Mouse (Mus musculus): ENCODE results near the gene Ripor2. TPM values are rescaled to one million over a fixed set of nuclear protein-coding genes. Genes with fewer than 3 reads are reported as not detected.

The Ripor2 gene
- polyA plus RNA-seq, 1 experiment from 2014 or later, result 6.1 TPM

- Histone ChIP-seq H3K36me3 (no peaks in the 10 kb centered on the region), H3K9me3 (no peaks in the 10 kb centered on the region), H3K4me1 (peaks cover 23% of the 10 kb centered on the region), H3K4me2 (replicated peaks) (no peak overlapping the region), H3K9ac (no peak overlapping the region), H3K27ac (peak overlapping the region; percentile 78), H3K27me3 (no peaks in the 10 kb centered on the region), H3K4me3 (no peak overlapping the region)
- ATAC-seq (ENCODE audit: insufficient number of reproducible peaks, insufficient read depth, low FRiP score, low TSS enrichment), result 0 out of 2 replicates have a peak, but pooled peaks have one; percentile 42
- 39% methylated on average over 8 of the region's 8 CpGs for WGBS
These were observed 16.6 kb upstream of the Ripor2 start for GRCm38 (mm10) chr13:24565230-24565949.

- Histone ChIP-seq H3K27me3 (no peaks in the 10 kb centered on the region), H3K36me3 (no peaks in the 10 kb centered on the region), H3K27ac (peak overlapping the region; percentile 78), H3K4me3 (no peak overlapping the region), H3K9ac (no peak overlapping the region), H3K9me3 (no peaks in the 10 kb centered on the region), H3K4me1 (peaks cover 23% of the 10 kb centered on the region), H3K4me2 (replicated peaks) (no peak overlapping the region)
- WGBS, result 15% methylated on average over 3 of the region's 3 CpGs
- peak; percentile 76 for ATAC-seq (ENCODE audit: insufficient number of reproducible peaks, insufficient read depth, low FRiP score, low TSS enrichment)
These were observed 16.1 kb upstream of the Ripor2 start for GRCm38 (mm10) chr13:24565950-24566320.

GRCm38 (mm10) chr13:24567176-24567811 lies 14.7 kb upstream of the Ripor2 start:
- 85% methylated on average over 11 of the region's 11 CpGs for WGBS
- no peak overlapping the region for H3K4me2 ChIP-seq (replicated peaks)
- H3K27me3 ChIP-seq, result no peaks in the 10 kb centered on the region
- H3K4me1 ChIP-seq, result peaks cover 23% of the 10 kb centered on the region
- no peak overlapping the region for H3K9ac ChIP-seq
- H3K4me3 ChIP-seq, result no peak overlapping the region
- ATAC-seq (ENCODE audit: insufficient number of reproducible peaks, insufficient read depth, low FRiP score, low TSS enrichment), result no peak
- no peak overlapping the region for H3K27ac ChIP-seq
- no peaks in the 10 kb centered on the region for H3K36me3 ChIP-seq
- no peaks in the 10 kb centered on the region for H3K9me3 ChIP-seq

- Histone ChIP-seq H3K4me1 (peaks cover 23% of the 10 kb centered on the region), H3K9me3 (no peaks in the 10 kb centered on the region), H3K9ac (no peak overlapping the region), H3K4me2 (replicated peaks) (no peak overlapping the region), H3K36me3 (no peaks in the 10 kb centered on the region), H3K27me3 (no peaks in the 10 kb centered on the region), H3K4me3 (no peak overlapping the region), H3K27ac (no peak overlapping the region)
- WGBS, result 86% methylated on average over 4 of the region's 4 CpGs
- ATAC-seq (ENCODE audit: insufficient number of reproducible peaks, insufficient read depth, low FRiP score, low TSS enrichment), result no peak
These were observed 12.9 kb upstream of the Ripor2 start for GRCm38 (mm10) chr13:24569066-24569465.

GRCm38 (mm10) chr13:24570716-24571115 lies 11.3 kb upstream of the Ripor2 start:
- Histone ChIP-seq H3K27me3 (no peaks in the 10 kb centered on the region), H3K27ac (no peak overlapping the region), H3K4me3 (no peak overlapping the region), H3K9me3 (no peaks in the 10 kb centered on the region), H3K4me1 (peaks cover 8% of the 10 kb centered on the region), H3K4me2 (replicated peaks) (no peak overlapping the region), H3K36me3 (no peaks in the 10 kb centered on the region), H3K9ac (no peak overlapping the region)
- ATAC-seq (ENCODE audit: insufficient number of reproducible peaks, insufficient read depth, low FRiP score, low TSS enrichment), result no peak
- 46% methylated on average over 2 of the region's 2 CpGs for WGBS

GRCm38 (mm10) chr13:24571906-24572305 lies 10.1 kb upstream of the Ripor2 start:
- H3K4me2 ChIP-seq (replicated peaks), result no peak overlapping the region
- H3K9ac ChIP-seq, result no peak overlapping the region
- H3K4me3 ChIP-seq, result no peak overlapping the region
- WGBS, result 85% methylated on average over 6 of the region's 6 CpGs
- no peaks in the 10 kb centered on the region for H3K27me3 ChIP-seq
- H3K9me3 ChIP-seq, result no peaks in the 10 kb centered on the region
- no peak overlapping the region for H3K27ac ChIP-seq
- no peaks in the 10 kb centered on the region for H3K36me3 ChIP-seq
- no peak for ATAC-seq (ENCODE audit: insufficient number of reproducible peaks, insufficient read depth, low FRiP score, low TSS enrichment)
- H3K4me1 ChIP-seq, result peaks cover 10% of the 10 kb centered on the region

- Histone ChIP-seq H3K4me3 (no peak overlapping the region), H3K36me3 (no peaks in the 10 kb centered on the region), H3K27me3 (no peaks in the 10 kb centered on the region), H3K4me2 (replicated peaks) (no peak overlapping the region), H3K9ac (no peak overlapping the region), H3K4me1 (peaks cover 10% of the 10 kb centered on the region), H3K9me3 (no peaks in the 10 kb centered on the region), H3K27ac (no peak overlapping the region)
- WGBS, result 92% methylated on average over 3 of the region's 3 CpGs
- no peak for ATAC-seq (ENCODE audit: insufficient number of reproducible peaks, insufficient read depth, low FRiP score, low TSS enrichment)
These were observed 6.9 kb upstream of the Ripor2 start for GRCm38 (mm10) chr13:24575126-24575525.

- H3K4me1 ChIP-seq, result peaks cover 10% of the 10 kb centered on the region
- H3K9me3 ChIP-seq, result no peaks in the 10 kb centered on the region
- WGBS, result 37% methylated on average over 11 of the region's 11 CpGs
- no peak overlapping the region; the same call in 1 of the 2 replicates for H3K4me2 ChIP-seq (replicated peaks)
- no peak overlapping the region for H3K9ac ChIP-seq
- ATAC-seq (ENCODE audit: insufficient number of reproducible peaks, insufficient read depth, low FRiP score, low TSS enrichment), result peak; percentile 76
- H3K27ac ChIP-seq, result peak overlapping the region; percentile 37; the same call in 1 of the 2 replicates
- H3K36me3 ChIP-seq, result no peaks in the 10 kb centered on the region
- H3K27me3 ChIP-seq, result no peaks in the 10 kb centered on the region
- H3K4me3 ChIP-seq, result no peak overlapping the region
These were observed 5.5 kb upstream of the Ripor2 start for GRCm38 (mm10) chr13:24576338-24577119.

- H3K4me1 ChIP-seq, result peaks cover 10% of the 10 kb centered on the region
- H3K27ac ChIP-seq, result no peak overlapping the region
- no peaks in the 10 kb centered on the region for H3K27me3 ChIP-seq
- no peaks in the 10 kb centered on the region for H3K9me3 ChIP-seq
- no peak for ATAC-seq (ENCODE audit: insufficient number of reproducible peaks, insufficient read depth, low FRiP score, low TSS enrichment)
- H3K36me3 ChIP-seq, result no peaks in the 10 kb centered on the region
- no peak overlapping the region for H3K4me2 ChIP-seq (replicated peaks)
- H3K9ac ChIP-seq, result no peak overlapping the region
- no peak overlapping the region for H3K4me3 ChIP-seq
These were observed 3.7 kb upstream of the Ripor2 start for GRCm38 (mm10) chr13:24578317-24578716.

GRCm38 (mm10) chr13:24580759-24581158 lies 1.2 kb upstream of the Ripor2 start:
- Histone ChIP-seq H3K9ac (no peak overlapping the region), H3K4me1 (peaks cover 10% of the 10 kb centered on the region), H3K27ac (no peak overlapping the region), H3K4me2 (replicated peaks) (no peak overlapping the region), H3K27me3 (no peaks in the 10 kb centered on the region), H3K4me3 (no peak overlapping the region), H3K36me3 (no peaks in the 10 kb centered on the region), H3K9me3 (no peaks in the 10 kb centered on the region)
- WGBS, result 88% methylated on average over 8 of the region's 8 CpGs
- ATAC-seq (ENCODE audit: insufficient number of reproducible peaks, insufficient read depth, low FRiP score, low TSS enrichment), result no peak

GRCm38 (mm10) chr13:24584403-24584802 lies 2.4 kb downstream of the Ripor2 start:
- no peaks in the 10 kb centered on the region for H3K27me3 ChIP-seq
- H3K9me3 ChIP-seq, result no peaks in the 10 kb centered on the region
- no peak overlapping the region for H3K27ac ChIP-seq
- no peaks in the 10 kb centered on the region for H3K36me3 ChIP-seq
- no peak for ATAC-seq (ENCODE audit: insufficient number of reproducible peaks, insufficient read depth, low FRiP score, low TSS enrichment)
- 85% methylated on average over 5 of the region's 5 CpGs for WGBS
- no peaks in the 10 kb centered on the region for H3K4me1 ChIP-seq
- H3K9ac ChIP-seq, result no peak overlapping the region
- H3K4me3 ChIP-seq, result no peak overlapping the region
- H3K4me2 ChIP-seq (replicated peaks), result no peak overlapping the region

- 87% methylated on average over 6 of the region's 6 CpGs for WGBS
- ATAC-seq (ENCODE audit: insufficient number of reproducible peaks, insufficient read depth, low FRiP score, low TSS enrichment), result no peak
- Histone ChIP-seq H3K4me3 (no peak overlapping the region), H3K9ac (no peak overlapping the region), H3K27me3 (no peaks in the 10 kb centered on the region), H3K4me2 (replicated peaks) (no peak overlapping the region), H3K9me3 (no peaks in the 10 kb centered on the region), H3K27ac (no peak overlapping the region), H3K4me1 (no peaks in the 10 kb centered on the region), H3K36me3 (no peaks in the 10 kb centered on the region)
These were observed 2.9 kb downstream of the Ripor2 start for GRCm38 (mm10) chr13:24584841-24585240.
